Mouse (Mus musculus) erythroblast, embryonic 14.5 days (primary cell): ENCODE data around the gene Atoh7.

Source experiments
- GATA1 ChIP-seq: IDR thresholded peaks from 2 replicates; pipeline ENCODE4 v1.6.1; 2012; ENCODE audit warnings: low read length, inconsistent platforms, mixed read lengths
- TAL1 ChIP-seq: IDR thresholded peaks from 3 replicates; pipeline ENCODE4 v1.6.1; 2012; ENCODE audit warnings: low read length, inconsistent platforms, mixed read lengths

DNA sequence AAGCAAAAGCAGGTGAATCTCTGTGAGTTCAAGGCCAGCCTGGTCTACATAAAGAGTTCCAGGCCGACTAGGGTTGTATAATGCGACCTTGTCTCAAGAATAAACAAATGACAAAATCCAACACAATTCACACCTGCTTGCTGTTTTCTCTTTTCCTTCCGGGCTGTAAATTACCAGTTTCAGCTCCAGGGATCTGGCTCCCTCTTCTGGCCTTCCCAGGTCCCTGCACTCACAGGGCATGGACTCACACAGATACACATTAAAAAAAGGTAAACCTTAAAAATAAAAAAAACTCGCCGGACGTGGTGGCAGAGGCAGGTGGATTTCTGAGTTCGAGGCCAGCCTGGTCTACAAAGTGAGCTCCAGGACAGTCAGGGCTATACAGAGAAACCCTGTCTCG, 18.1 kb downstream of the Atoh7 start:
- no peak for TF ChIP-seq GATA1
- no peak for TF ChIP-seq TAL1
